Mouse (Mus musculus): ENCODE measurements around the gene Tesk2.

GRCm38 (mm10) chr4:116692146-116692545 lies 28.6 kb upstream of the Tesk2 start:
- TF ChIP-seq GATA1 (IDR thresholded peaks at IDR 0.05; ENCODE audit: borderline replicate concordance, low read length) (no peak), FLI1 (IDR thresholded peaks at IDR 0.05; ENCODE audit: low read length) (no peak)
